Mouse (Mus musculus): Measurements from ENCODE around the gene Gm19426. TPM values are rescaled to one million over a fixed set of nuclear protein-coding genes. Genes with fewer than 3 reads are reported as not detected.

The Gm19426 gene
- polyA plus RNA-seq, 1 experiment from 2014 or later, result 3.8 TPM

DNA sequence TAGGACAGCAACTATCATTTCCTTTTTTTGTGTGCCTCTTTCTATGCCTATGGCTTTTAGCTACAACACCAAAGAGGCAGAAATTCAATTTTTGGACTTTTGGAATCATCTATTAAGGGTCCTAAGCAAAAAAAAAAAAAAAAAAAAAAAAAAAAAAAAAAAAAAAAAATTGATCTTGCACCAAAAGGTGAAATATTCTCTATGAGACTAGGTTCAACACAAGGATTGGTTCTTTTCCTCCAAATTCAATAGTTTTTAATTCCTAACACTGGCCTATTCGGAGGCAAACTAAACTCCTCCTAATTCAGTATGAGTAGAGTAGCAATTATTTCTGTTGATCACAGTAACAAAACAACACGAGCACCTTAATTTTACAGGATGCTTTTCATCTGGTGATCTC, 31.6 kb downstream of the Gm19426 start:
- DNase-seq (ENCODE audit: low spot score) (no peak), ATAC-seq (no peak)
- no peak overlapping the region for H3K4me2 ChIP-seq (ENCODE audit: low read length)
- H3K27ac ChIP-seq (ENCODE audit: low read depth, low read length), result no peak overlapping the region
- 78% methylated on average over 2 of the region's 2 CpGs for WGBS
- H3K4me3 ChIP-seq (ENCODE audit: low read depth, low read length), result no peak overlapping the region
- no peaks in the 10 kb centered on the region for H3K27me3 ChIP-seq (replicated peaks; ENCODE audit: control insufficient read depth, insufficient read depth, low read length)
- H3K9ac ChIP-seq (ENCODE audit: low read length), result no peak overlapping the region
- H3K36me3 ChIP-seq (ENCODE audit: control insufficient read depth, insufficient read depth, low read length), result peaks cover 25% of the 10 kb centered on the region
- peaks cover 19% of the 10 kb centered on the region for H3K4me1 ChIP-seq (ENCODE audit: control insufficient read depth, insufficient read depth, low read length)
- H3K9me3 ChIP-seq (replicated peaks; ENCODE audit: control insufficient read depth, low read length), result no peaks in the 10 kb centered on the region

DNA sequence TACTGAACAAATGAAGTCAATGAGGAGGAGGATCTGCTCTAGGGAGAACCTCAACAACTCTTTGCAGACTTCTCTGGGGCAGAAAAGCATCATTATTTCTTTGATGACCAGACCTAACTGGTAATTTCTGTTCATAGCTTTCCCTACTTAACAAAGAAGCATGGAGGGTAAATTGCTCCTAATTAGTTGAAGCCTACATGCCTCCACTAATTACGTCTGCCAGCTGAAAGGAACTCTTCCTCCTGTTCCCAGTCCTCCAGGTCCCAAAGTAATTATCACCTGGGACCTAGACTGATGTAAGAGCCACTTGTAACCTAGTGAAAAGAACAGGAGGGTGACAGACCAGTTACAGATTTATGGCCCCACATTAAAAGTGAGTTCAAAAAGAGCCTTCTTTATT, 35.9 kb downstream of the Gm19426 start:
- peak; percentile 11 for DNase-seq (ENCODE audit: low spot score)
- Histone ChIP-seq H3K9me3 (replicated peaks; ENCODE audit: control insufficient read depth, low read length) (no peaks in the 10 kb centered on the region), H3K4me1 (ENCODE audit: control insufficient read depth, insufficient read depth, low read length) (peaks cover 12% of the 10 kb centered on the region), H3K4me2 (ENCODE audit: low read length) (no peak overlapping the region), H3K9ac (ENCODE audit: low read length) (no peak overlapping the region), H3K27ac (ENCODE audit: low read depth, low read length) (no peak overlapping the region), H3K27me3 (replicated peaks; ENCODE audit: control insufficient read depth, insufficient read depth, low read length) (no peaks in the 10 kb centered on the region), H3K4me3 (ENCODE audit: low read depth, low read length) (no peak overlapping the region), H3K36me3 (ENCODE audit: control insufficient read depth, insufficient read depth, low read length) (peaks cover 39% of the 10 kb centered on the region)
- ATAC-seq, result peak; percentile 40; the same call in 1 of the 2 replicates
- 17% methylated on average over 1 of the region's 1 CpGs for WGBS

DNA sequence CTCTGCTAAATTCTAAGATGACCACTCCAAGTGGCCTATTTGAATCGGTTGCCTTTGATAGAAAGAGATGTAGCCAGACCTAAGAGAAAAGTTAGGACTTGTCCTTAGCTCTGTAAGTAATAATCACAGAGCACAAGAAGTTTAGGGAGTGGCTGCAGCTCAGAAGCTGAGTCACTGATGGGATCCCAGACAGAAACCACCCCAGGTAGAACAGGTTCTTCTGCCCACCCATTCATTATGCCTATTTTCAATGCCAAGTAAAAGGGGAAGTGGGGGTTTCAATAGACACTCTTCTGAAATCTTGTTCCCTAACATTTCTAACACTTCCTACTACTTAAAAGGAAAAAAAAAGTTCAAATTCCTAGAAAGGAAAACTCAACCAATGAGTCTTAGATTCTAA, 38.2 kb downstream of the Gm19426 start:
- H3K36me3 ChIP-seq (ENCODE audit: control insufficient read depth, insufficient read depth, low read length), result peaks cover 35% of the 10 kb centered on the region
- H3K27me3 ChIP-seq (replicated peaks; ENCODE audit: control insufficient read depth, insufficient read depth, low read length), result no peaks in the 10 kb centered on the region
- H3K4me3 ChIP-seq (ENCODE audit: low read depth, low read length), result no peak overlapping the region
- H3K27ac ChIP-seq (ENCODE audit: low read depth, low read length), result no peak overlapping the region
- ATAC-seq, result no peak
- no peaks in the 10 kb centered on the region for H3K9me3 ChIP-seq (replicated peaks; ENCODE audit: control insufficient read depth, low read length)
- no peak for DNase-seq (ENCODE audit: low spot score)
- H3K4me1 ChIP-seq (ENCODE audit: control insufficient read depth, insufficient read depth, low read length), result peaks cover 9% of the 10 kb centered on the region
- no peak overlapping the region for H3K4me2 ChIP-seq (ENCODE audit: low read length)
- WGBS, result 89% methylated on average over 1 of the region's 1 CpGs
- H3K9ac ChIP-seq (ENCODE audit: low read length), result no peak overlapping the region

- Histone ChIP-seq H3K36me3 (ENCODE audit: control insufficient read depth, insufficient read depth, low read length) (peaks cover 30% of the 10 kb centered on the region), H3K4me1 (ENCODE audit: control insufficient read depth, insufficient read depth, low read length) (peaks cover 9% of the 10 kb centered on the region), H3K27me3 (replicated peaks; ENCODE audit: control insufficient read depth, insufficient read depth, low read length) (no peaks in the 10 kb centered on the region), H3K4me2 (ENCODE audit: low read length) (no peak overlapping the region), H3K27ac (ENCODE audit: low read depth, low read length) (no peak overlapping the region), H3K9ac (ENCODE audit: low read length) (no peak overlapping the region), H3K9me3 (replicated peaks; ENCODE audit: control insufficient read depth, low read length) (no peaks in the 10 kb centered on the region), H3K4me3 (ENCODE audit: low read depth, low read length) (no peak overlapping the region)
- DNase-seq (ENCODE audit: low spot score) (no peak), ATAC-seq (no peak)
- 75% methylated on average over 5 of the region's 5 CpGs for WGBS
These were observed 39.1 kb downstream of the Gm19426 start for GRCm38 (mm10) chr2:84704329-84704728.

DNA sequence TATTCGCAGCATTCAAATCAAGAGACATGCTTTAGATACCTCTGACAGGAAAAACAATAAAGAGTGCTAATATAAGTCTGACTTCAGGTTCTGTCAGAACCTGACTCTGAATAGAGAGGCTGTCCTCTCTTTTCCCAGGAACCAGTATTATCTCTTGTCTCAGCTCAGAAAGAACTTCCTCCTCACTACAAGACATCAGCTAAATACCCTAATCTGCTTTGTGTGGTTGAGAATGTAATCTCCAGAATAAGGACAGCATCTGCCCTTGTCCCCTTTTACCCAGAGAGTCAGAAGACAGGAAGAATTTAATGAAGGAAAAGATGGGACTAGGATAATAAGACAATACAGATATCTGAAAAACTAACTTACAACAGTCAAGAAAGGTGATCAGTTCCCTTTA, 40.0 kb downstream of the Gm19426 start:
- 93% methylated on average over 1 of the region's 1 CpGs for WGBS
- DNase-seq (ENCODE audit: low spot score), result no peak
- no peak for ATAC-seq

GRCm38 (mm10) chr2:84695007-84695695, 48.3 kb downstream of the Gm19426 start:
- WGBS, result 91% methylated on average over 5 of the region's 5 CpGs
- no peak for ATAC-seq

More for the DNA sequence above, 40.0 kb downstream of the Gm19426 start:
- H3K27me3 ChIP-seq (replicated peaks; ENCODE audit: control insufficient read depth, insufficient read depth, low read length), result no peaks in the 10 kb centered on the region
- peaks cover 32% of the 10 kb centered on the region for H3K36me3 ChIP-seq (ENCODE audit: control insufficient read depth, insufficient read depth, low read length)
- peaks cover 9% of the 10 kb centered on the region for H3K4me1 ChIP-seq (ENCODE audit: control insufficient read depth, insufficient read depth, low read length)
- no peak overlapping the region for H3K4me2 ChIP-seq (ENCODE audit: low read length)
- H3K9ac ChIP-seq (ENCODE audit: low read length), result no peak overlapping the region
- H3K9me3 ChIP-seq (replicated peaks; ENCODE audit: control insufficient read depth, low read length), result no peaks in the 10 kb centered on the region
- no peak overlapping the region for H3K27ac ChIP-seq (ENCODE audit: low read depth, low read length)
- H3K4me3 ChIP-seq (ENCODE audit: low read depth, low read length), result no peak overlapping the region

More at GRCm38 (mm10) chr2:84695007-84695695, 48.3 kb downstream of the Gm19426 start:
- no peak overlapping the region for H3K4me2 ChIP-seq (ENCODE audit: low read length)
- peaks cover 72% of the 10 kb centered on the region for H3K36me3 ChIP-seq (ENCODE audit: control insufficient read depth, insufficient read depth, low read length)
- H3K9ac ChIP-seq (ENCODE audit: low read length), result no peak overlapping the region
- no peaks in the 10 kb centered on the region for H3K27me3 ChIP-seq (replicated peaks; ENCODE audit: control insufficient read depth, insufficient read depth, low read length)
- no peaks in the 10 kb centered on the region for H3K9me3 ChIP-seq (replicated peaks; ENCODE audit: control insufficient read depth, low read length)
- no peak for DNase-seq (ENCODE audit: low spot score)
- H3K4me1 ChIP-seq (ENCODE audit: control insufficient read depth, insufficient read depth, low read length), result no peaks in the 10 kb centered on the region
- no peak overlapping the region for H3K4me3 ChIP-seq (ENCODE audit: low read depth, low read length)
- H3K27ac ChIP-seq (ENCODE audit: low read depth, low read length), result no peak overlapping the region

MicroRNAs encoded within 50 kb of the gene (microRNA counts, 519-probe panel; counts per million panel counts)
- 6,690 counts per million, percentile 97 among the panel's probes with 10 or more counts for microRNA mmu-miR-130a

Small RNA genes lying within 50 kb of the gene (microRNA-seq; reads per million reads assigned to microRNA genes)
- gene Mir130a, result 28,484 reads per million, percentile 99 among the genes with 10 or more reads in this experiment

Other genes with a start within 250 kb of the Gm19426 start
- gene Ctnnd1, start 92.9 kb downstream of the Gm19426 start, polyA plus RNA-seq (2014; fragmentation: Nextera tagmentation; extraction: Ambion mirVana), result 27.1 and 27.8 TPM in 2 replicates
- 0.10 and 0.33 TPM in 2 replicates for gene Btbd18, start 84.6 kb downstream of the Gm19426 start, polyA plus RNA-seq (2014; fragmentation: Nextera tagmentation; extraction: Ambion mirVana)
- gene Selenoh, start 72.9 kb downstream of the Gm19426 start, polyA plus RNA-seq (2014; fragmentation: Nextera tagmentation; extraction: Ambion mirVana), result 277 and 350 TPM in 2 replicates
- not detected in 2 replicates for gene Gm28635, start 65.6 kb downstream of the Gm19426 start, polyA plus RNA-seq (2014; fragmentation: Nextera tagmentation; extraction: Ambion mirVana)
- 55.3 and 59.8 TPM in 2 replicates for gene Med19, start 65.3 kb downstream of the Gm19426 start, polyA plus RNA-seq (2014; fragmentation: Nextera tagmentation; extraction: Ambion mirVana)
- 223 and 231 TPM in 2 replicates for gene Tmx2, start 64.5 kb downstream of the Gm19426 start, polyA plus RNA-seq (2014; fragmentation: Nextera tagmentation; extraction: Ambion mirVana)
- gene Zdhhc5, start 28.5 kb downstream of the Gm19426 start, polyA plus RNA-seq (2014; fragmentation: Nextera tagmentation; extraction: Ambion mirVana), result 16.5 and 23.6 TPM in 2 replicates
- gene Clp1, start 16.3 kb downstream of the Gm19426 start, polyA plus RNA-seq (2014; fragmentation: Nextera tagmentation; extraction: Ambion mirVana), result 28.7 and 32.3 TPM in 2 replicates
- 14.2 and 16.3 TPM in 2 replicates for gene Ypel4, start 9.6 kb downstream of the Gm19426 start, polyA plus RNA-seq (2014; fragmentation: Nextera tagmentation; extraction: Ambion mirVana)
- 32.1 and 32.7 TPM in 2 replicates for gene Serping1, start 31.8 kb upstream of the Gm19426 start, polyA plus RNA-seq (2014; fragmentation: Nextera tagmentation; extraction: Ambion mirVana)
- 21.8 and 23.7 TPM in 2 replicates for gene Ube2l6, start 55.2 kb upstream of the Gm19426 start, polyA plus RNA-seq (2014; fragmentation: Nextera tagmentation; extraction: Ambion mirVana)
- not detected in 2 replicates for gene Smtnl1, start 79.0 kb upstream of the Gm19426 start, polyA plus RNA-seq (2014; fragmentation: Nextera tagmentation; extraction: Ambion mirVana)
- 70.2 and 90.7 TPM in 2 replicates for gene Timm10, start 83.3 kb upstream of the Gm19426 start, polyA plus RNA-seq (2014; fragmentation: Nextera tagmentation; extraction: Ambion mirVana)
- 3.4 and 4.0 TPM in 2 replicates for gene Slc43a1, start 95.2 kb upstream of the Gm19426 start, polyA plus RNA-seq (2014; fragmentation: Nextera tagmentation; extraction: Ambion mirVana)
- gene Rtn4rl2, start 143.1 kb upstream of the Gm19426 start, polyA plus RNA-seq (2014; fragmentation: Nextera tagmentation; extraction: Ambion mirVana), result 7.5 and 13.6 TPM in 2 replicates
- gene Slc43a3, start 192.9 kb upstream of the Gm19426 start, polyA plus RNA-seq (2014; fragmentation: Nextera tagmentation; extraction: Ambion mirVana), result 6.6 and 7.0 TPM in 2 replicates
- not detected in 2 replicates for gene Prg2, start 236.8 kb upstream of the Gm19426 start, polyA plus RNA-seq (2014; fragmentation: Nextera tagmentation; extraction: Ambion mirVana)
- gene Prg3, start 244.6 kb upstream of the Gm19426 start, polyA plus RNA-seq (2014; fragmentation: Nextera tagmentation; extraction: Ambion mirVana), result not detected in 2 replicates